ENCODE assay signal across 8 mouse cellular contexts in the genomic region with DNA sequence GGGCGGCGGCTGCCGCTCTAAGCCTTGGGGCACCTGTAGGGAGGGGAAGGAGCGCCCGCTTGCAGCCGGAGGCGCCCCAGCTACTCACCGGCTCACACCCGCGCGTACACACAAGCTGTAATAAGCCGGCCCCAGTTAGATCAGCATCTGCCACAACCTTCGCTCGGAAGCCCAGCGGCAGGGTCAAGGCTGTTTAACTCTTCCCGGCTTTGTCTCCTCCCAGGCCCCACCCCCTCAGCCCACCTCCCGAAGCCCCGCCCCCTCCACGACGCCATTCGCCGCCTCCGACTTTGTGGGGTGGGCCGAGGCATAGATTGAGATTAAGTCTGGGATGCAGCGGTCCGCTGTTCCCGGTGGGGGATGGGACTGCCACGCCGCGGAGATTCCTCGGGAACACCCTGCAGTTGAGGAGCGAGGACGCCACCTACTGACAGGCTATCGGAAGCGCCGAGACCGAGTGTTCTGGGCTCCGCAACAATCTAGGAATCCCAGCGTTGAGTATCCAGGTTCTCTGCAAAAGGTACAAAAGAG. TPM values are rescaled to one million over a fixed set of nuclear protein-coding genes. Genes with fewer than 3 reads are reported as not detected.
DNase-seq lines count a peak whose midpoint lies in the region; ATAC-seq and TF ChIP-seq lines count a peak whose summit lies in the region.

No protein-coding gene starts in this region.

- peak; percentile 94 for ATAC-seq in forebrain, embryonic 15.5 days (replicated peaks)
- ATAC-seq in lung, embryonic 14.5 days (ENCODE audit: insufficient read depth) = peak; percentile 90

- peak overlapping the region; percentile 95 for H3K9ac ChIP-seq in forebrain, embryonic 15.5 days (replicated peaks)
- H3K9ac ChIP-seq in lung, embryonic 14.5 days = peak overlapping the region; percentile 66

- H3K4me3 ChIP-seq in forebrain, embryonic 15.5 days = peak overlapping the region; percentile 88
- H3K4me3 ChIP-seq in layer of hippocampus, adult 2 months = peak overlapping the region; percentile 66
- H3K4me3 ChIP-seq in lung, embryonic 14.5 days (ENCODE audit: low read depth, low read length) = peak overlapping the region; percentile 59
- H3K4me3 ChIP-seq in olfactory bulb, adult 2 months (ENCODE audit: insufficient read depth, low read depth, low read length) = peak overlapping the region; percentile 91
- peak overlapping the region; percentile 88 for H3K4me3 ChIP-seq in thymus, adult 2 months (ENCODE audit: control insufficient read depth, insufficient read depth, low read length)

- intact Hi-C loops in heart, postnatal 36 days (cut with DNase I) = loop anchor here (1.0 to 2.0 kb wide), 2 partner anchors 67 to 132 kb away; no protein-coding TSS in a partner anchor

- peak; percentile 100 for DNase-seq in ES-CJ7 (ENCODE audit: low read depth, low spot score)
- peak; percentile 94 for DNase-seq in cerebellum, adult 11 months
- peak; percentile 97 for DNase-seq in heart, postnatal 36 days
- DNase-seq in layer of hippocampus, adult 2 months (ENCODE audit: low spot score in 2 of 2) = peak; percentile 96
- DNase-seq in lung, embryonic 14.5 days = peak; percentile 99
- peak; percentile 85 for DNase-seq in thymus, adult 2 months

- H3K4me2 ChIP-seq in forebrain, embryonic 15.5 days (replicated peaks) = peak overlapping the region; percentile 71
- H3K4me2 ChIP-seq in lung, embryonic 14.5 days = peak overlapping the region; percentile 75

- H3K4me1 ChIP-seq in forebrain, embryonic 15.5 days = peaks cover 42% of the 10 kb centered on the region
- H3K4me1 ChIP-seq in lung, embryonic 14.5 days (ENCODE audit: insufficient read depth) = 0 out of 2 replicates have a peak, but pooled peaks cover 4% of the 10 kb centered on the region
- peaks cover 5% of the 10 kb centered on the region; the same call in 1 of the 2 replicates for H3K4me1 ChIP-seq in olfactory bulb, adult 2 months (ENCODE audit: control insufficient read depth, insufficient read depth, low read length)
- no peaks in the 10 kb centered on the region for H3K4me1 ChIP-seq in thymus, adult 2 months (replicated peaks; ENCODE audit: control insufficient read depth, insufficient read depth, low read length)

- H3K27ac ChIP-seq in forebrain, embryonic 15.5 days (replicated peaks) = peak overlapping the region; percentile 99
- H3K27ac ChIP-seq in layer of hippocampus, adult 2 months = peak overlapping the region; percentile 91
- H3K27ac ChIP-seq in lung, embryonic 14.5 days (ENCODE audit: low read depth) = peak overlapping the region; percentile 96
- peak overlapping the region; percentile 94 for H3K27ac ChIP-seq in olfactory bulb, adult 2 months (ENCODE audit: insufficient read depth, low read depth, low read length)
- peak overlapping the region; percentile 60 for H3K27ac ChIP-seq in thymus, adult 2 months (ENCODE audit: control insufficient read depth, insufficient read depth, low read length)

- under 1% methylated on average over 39 of the region's 39 CpGs for WGBS in forebrain, embryonic 15.5 days
- WGBS in lung, embryonic 14.5 days = 0% methylated on average over 39 of the region's 39 CpGs
- under 1% methylated on average over 38 of the region's 39 CpGs for WGBS in olfactory bulb, adult 2 months
- WGBS in thymus, adult 2 months = 0% methylated on average over 39 of the region's 39 CpGs

- TF ChIP-seq CTCF in layer of hippocampus, adult 2 months (conservative IDR thresholded peaks at IDR 0.05) = peak; percentile 81
- TF ChIP-seq CTCF in lung, embryonic 14.5 days (IDR thresholded peaks at IDR 0.05; ENCODE audit: low read depth) = peak; percentile 85
- peak; percentile 76 for TF ChIP-seq CTCF in olfactory bulb, adult 2 months (IDR thresholded peaks at IDR 0.05; ENCODE audit: insufficient read depth, low read depth, low read length)
- TF ChIP-seq CTCF in thymus, adult 2 months (IDR thresholded peaks at IDR 0.05; ENCODE audit: borderline replicate concordance, control insufficient read depth, extremely low read depth, insufficient read depth, low read length, poor library complexity) = peak; percentile 71; the same call in 1 of the 2 replicates

- H3K36me3 ChIP-seq in forebrain, embryonic 15.5 days = peaks cover 2% of the 10 kb centered on the region; the same call in 1 of the 2 replicates
- H3K36me3 ChIP-seq in lung, embryonic 14.5 days (ENCODE audit: insufficient read depth) = peaks cover 8% of the 10 kb centered on the region; the same call in 1 of the 2 replicates
- no peaks in the 10 kb centered on the region for H3K36me3 ChIP-seq in thymus, adult 2 months (ENCODE audit: control insufficient read depth, insufficient read depth, low read length)

- no peaks in the 10 kb centered on the region for H3K27me3 ChIP-seq in forebrain, embryonic 15.5 days
- no peaks in the 10 kb centered on the region for H3K27me3 ChIP-seq in lung, embryonic 14.5 days (ENCODE audit: insufficient read depth, low read length)
- no peaks in the 10 kb centered on the region for H3K27me3 ChIP-seq in thymus, adult 2 months (ENCODE audit: control insufficient read depth, insufficient read depth, low read length)

- H3K9me3 ChIP-seq in forebrain, embryonic 15.5 days = no peaks in the 10 kb centered on the region
- no peaks in the 10 kb centered on the region for H3K9me3 ChIP-seq in lung, embryonic 14.5 days (ENCODE audit: low read depth, low read length)

- 0 out of 2 replicates have a peak, but pooled peaks have one; percentile 35 for TF ChIP-seq POLR2A in olfactory bulb, adult 2 months (IDR thresholded peaks at IDR 0.05; ENCODE audit: insufficient read depth, low read depth, low read length)
- TF ChIP-seq POLR2A in thymus, adult 2 months (IDR thresholded peaks at IDR 0.05; ENCODE audit: control insufficient read depth, extremely low read depth, insufficient read depth, low read length, poor library complexity) = peak; percentile 63; the same call in 1 of the 2 replicates

RNA-seq across cellular contexts. Expression of gene Idh1, which starts 7.3 kb away (rescaled TPM):
- 450 and 468 TPM in 2 replicates for polyA plus RNA-seq in forebrain, embryonic 15.5 days (2015; fragmentation: Nextera tagmentation; extraction: Ambion mirVana)
- 100 to 1,000 TPM in 1 of 2 experiments, 10 to 100 TPM in 1; 88.6 to 114 TPM for total RNA-seq in heart, postnatal 36 days (2021)
- total RNA-seq in layer of hippocampus, adult 2 months (2021) = 10 to 100 TPM; 41.5 to 49.6 TPM
- polyA plus RNA-seq in lung, embryonic 14.5 days (2014; fragmentation: Nextera tagmentation; extraction: Ambion mirVana) = 113 and 114 TPM in 2 replicates
- not detected in 2 replicates for polyA plus RNA-seq in olfactory bulb, adult 2 months (2012; ENCODE audit: insufficient read depth, insufficient read length, low replicate concordance, missing spikeins)
- polyA plus RNA-seq in thymus, adult 2 months (2012; rRNA removed) = 13.3 and 14.4 TPM in 2 replicates

RNA-seq across cellular contexts. Expression of gene Pikfyve, which starts 7.5 kb away (rescaled TPM):
- 14.3 and 16.5 TPM in 2 replicates for polyA plus RNA-seq in forebrain, embryonic 15.5 days (2015; fragmentation: Nextera tagmentation; extraction: Ambion mirVana)
- 10 to 100 TPM; 11.4 to 12.4 TPM for total RNA-seq in heart, postnatal 36 days (2021)
- total RNA-seq in layer of hippocampus, adult 2 months (2021) = 10 to 100 TPM; 43.8 to 47.7 TPM
- polyA plus RNA-seq in lung, embryonic 14.5 days (2014; fragmentation: Nextera tagmentation; extraction: Ambion mirVana) = 14.4 and 15.5 TPM in 2 replicates
- polyA plus RNA-seq in olfactory bulb, adult 2 months (2012; ENCODE audit: insufficient read depth, insufficient read length, low replicate concordance, missing spikeins) = not detected in 2 replicates
- polyA plus RNA-seq in thymus, adult 2 months (2012; rRNA removed) = 13.4 and 13.7 TPM in 2 replicates

RNA-seq across cellular contexts. Expression of gene D630023F18Rik, which starts 56.0 kb away (rescaled TPM):
- polyA plus RNA-seq in forebrain, embryonic 15.5 days (2015; fragmentation: Nextera tagmentation; extraction: Ambion mirVana) = 0.86 and 0.98 TPM in 2 replicates
- not detected for total RNA-seq in heart, postnatal 36 days (2021)
- 1 to 10 TPM; 8.4 to 8.8 TPM for total RNA-seq in layer of hippocampus, adult 2 months (2021)
- polyA plus RNA-seq in lung, embryonic 14.5 days (2014; fragmentation: Nextera tagmentation; extraction: Ambion mirVana) = 0.14 TPM in 1 of 2 replicates, not detected in the other
- not detected in 2 replicates for polyA plus RNA-seq in olfactory bulb, adult 2 months (2012; ENCODE audit: insufficient read depth, insufficient read length, low replicate concordance, missing spikeins)
- polyA plus RNA-seq in thymus, adult 2 months (2012; rRNA removed) = 0.18 TPM in 1 of 2 replicates, not detected in the other

RNA-seq across cellular contexts. Expression of gene Gm28845, which starts 59.6 kb away (rescaled TPM):
- polyA plus RNA-seq in forebrain, embryonic 15.5 days (2015; fragmentation: Nextera tagmentation; extraction: Ambion mirVana) = not detected in 2 replicates
- not detected for total RNA-seq in heart, postnatal 36 days (2021)
- total RNA-seq in layer of hippocampus, adult 2 months (2021) = under 1 TPM in 1 of 2 experiments, not detected in 1; 0.76 TPM
- not detected in 2 replicates for polyA plus RNA-seq in lung, embryonic 14.5 days (2014; fragmentation: Nextera tagmentation; extraction: Ambion mirVana)
- not detected in 2 replicates for polyA plus RNA-seq in olfactory bulb, adult 2 months (2012; ENCODE audit: insufficient read depth, insufficient read length, low replicate concordance, missing spikeins)
- 0.19 TPM in 1 of 2 replicates, not detected in the other for polyA plus RNA-seq in thymus, adult 2 months (2012; rRNA removed)

Comparison
In these comparisons a context has a peak if more than half of its experiments do, and no peak if none do; other contexts are left out.
1. Peak in every context shown above with its lines: DNase-seq, ATAC-seq, H3K4me3 ChIP-seq and H3K27ac ChIP-seq.
2. RNA of gene Idh1, which starts 7.3 kb away (polyA plus RNA-seq): 450 to 468 TPM in forebrain, embryonic 15.5 days, 113 to 114 TPM in lung, embryonic 14.5 days and 13.3 to 14.4 TPM in thymus, adult 2 months; not detected in olfactory bulb, adult 2 months; every median in the first group is over 10 times any median in the second.